Mouse (Mus musculus): ENCODE data around the gene Nop16. TPM values are rescaled to one million over a fixed set of nuclear protein-coding genes. Genes with fewer than 3 reads are reported as not detected.

Nop16 gene
- polyA plus RNA-seq, 1 experiment from 2014 or later = 34.3 TPM

DNA sequence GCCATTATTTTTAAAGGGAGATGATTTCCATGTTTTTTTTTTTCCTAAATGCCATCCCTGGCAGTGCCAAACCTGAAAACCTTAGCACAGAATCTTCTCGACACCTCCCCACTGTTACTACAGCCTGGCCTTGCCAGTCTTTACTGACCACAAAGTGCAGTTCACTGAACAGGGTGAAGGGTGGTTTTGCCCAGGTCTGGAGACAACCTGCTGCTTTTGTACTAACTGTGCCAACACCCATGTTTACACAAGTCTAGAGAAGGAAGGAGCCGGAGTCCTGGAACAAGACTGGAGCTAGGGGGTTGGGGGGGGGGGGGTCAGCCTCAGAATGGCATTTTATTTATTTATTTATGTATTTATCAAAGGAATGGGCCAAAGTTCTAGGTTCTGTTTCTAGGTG lies 8.5 kb downstream of the Nop16 start:
- 86% methylated on average over 2 of the region's 2 CpGs for WGBS (ENCODE audit: missing documents)
- Histone ChIP-seq H3K27ac (no peak overlapping the region), H3K79me2 (ENCODE audit: inconsistent target) (no peaks in the 10 kb centered on the region; the same call in 1 of the 2 replicates), H3K4me3 (ENCODE audit: inconsistent target) (no peak overlapping the region), H3K36me3 (ENCODE audit: inconsistent target) (peaks cover 33% of the 10 kb centered on the region; the same call in 1 of the 2 replicates)

DNA sequence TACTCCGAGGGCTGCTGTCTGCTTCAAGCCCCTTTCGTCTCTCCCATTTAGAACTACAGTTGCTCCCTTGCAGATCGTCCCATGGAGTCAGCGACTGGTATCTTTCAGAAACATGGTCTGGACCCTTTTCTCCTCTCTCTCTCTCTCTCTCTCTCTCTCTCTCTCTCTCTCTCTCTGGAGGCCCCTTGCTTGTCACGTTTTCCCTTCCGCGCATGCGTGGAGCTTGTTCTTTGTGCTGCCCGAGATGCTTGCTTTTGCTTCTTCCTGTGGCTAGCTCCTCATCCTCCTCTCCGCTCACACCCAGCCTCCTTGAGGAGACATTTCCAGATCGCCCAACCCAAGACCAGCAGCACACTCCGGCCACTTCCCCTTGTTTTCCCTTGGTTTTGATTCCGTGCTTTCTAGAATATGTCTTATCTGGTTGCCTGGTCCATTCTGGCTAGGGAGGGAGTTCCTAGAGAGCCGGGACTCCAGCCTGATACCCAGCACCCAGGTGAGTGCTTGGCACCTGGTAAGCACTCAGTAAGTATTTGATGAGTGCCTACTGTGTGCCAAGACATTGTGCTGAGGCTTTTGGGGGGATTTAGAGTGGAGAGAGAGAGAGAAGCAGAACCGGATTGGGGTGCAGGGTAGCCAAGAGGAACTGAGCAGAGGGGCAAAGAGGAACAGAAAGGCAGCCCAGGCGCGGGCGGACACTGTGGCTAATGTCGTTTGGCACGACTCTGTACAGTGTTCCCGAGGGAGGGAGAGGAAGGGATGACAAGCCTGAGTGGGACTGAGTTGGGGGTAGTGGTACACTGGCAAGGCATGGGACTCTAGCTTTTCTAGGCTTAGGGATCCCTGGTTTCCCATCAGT lies 12.0 kb downstream of the Nop16 start:
- H3K27ac ChIP-seq = peak overlapping the region; percentile 74
- H3K36me3 ChIP-seq (ENCODE audit: inconsistent target) = peaks cover 7% of the 10 kb centered on the region; the same call in 1 of the 2 replicates
- H3K79me2 ChIP-seq (ENCODE audit: inconsistent target) = peaks cover 10% of the 10 kb centered on the region; the same call in 1 of the 2 replicates
- H3K4me3 ChIP-seq (ENCODE audit: inconsistent target) = peak overlapping the region; percentile 4; the same call in 1 of the 2 replicates
- 28% methylated on average over 19 of the region's 21 CpGs for WGBS (ENCODE audit: missing documents)

DNA sequence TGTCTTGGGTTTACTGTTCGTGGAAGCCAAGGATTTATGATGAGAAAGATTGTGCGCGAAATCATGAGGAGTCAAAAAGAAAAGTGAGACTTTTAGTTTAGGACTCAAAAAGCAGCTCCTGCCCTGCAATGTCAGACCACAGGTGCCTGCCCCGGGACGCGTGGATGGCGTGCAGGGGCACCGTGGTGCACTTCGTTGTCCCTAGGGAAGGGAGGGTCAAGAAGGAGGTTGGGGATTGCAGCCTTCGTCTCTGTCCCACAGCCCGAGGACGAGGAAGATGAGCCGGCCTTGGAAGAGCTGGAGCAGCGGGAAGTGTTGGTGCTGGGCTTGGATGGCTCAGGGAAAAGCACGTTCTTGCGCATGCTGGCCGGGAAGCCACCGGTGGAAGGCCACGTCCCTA lies 14.4 kb downstream of the Nop16 start:
- peak overlapping the region; percentile 50 for H3K4me3 ChIP-seq (ENCODE audit: inconsistent target)
- WGBS (ENCODE audit: missing documents) = 13% methylated on average over 19 of the region's 19 CpGs
- H3K36me3 ChIP-seq (ENCODE audit: inconsistent target) = 0 out of 2 replicates have a peak, but pooled peaks cover 2% of the 10 kb centered on the region
- H3K27ac ChIP-seq = 0 out of 2 replicates have a peak overlapping the region, but pooled peaks have one; percentile 1
- H3K79me2 ChIP-seq (ENCODE audit: inconsistent target) = peaks cover 10% of the 10 kb centered on the region; the same call in 1 of the 2 replicates

DNA sequence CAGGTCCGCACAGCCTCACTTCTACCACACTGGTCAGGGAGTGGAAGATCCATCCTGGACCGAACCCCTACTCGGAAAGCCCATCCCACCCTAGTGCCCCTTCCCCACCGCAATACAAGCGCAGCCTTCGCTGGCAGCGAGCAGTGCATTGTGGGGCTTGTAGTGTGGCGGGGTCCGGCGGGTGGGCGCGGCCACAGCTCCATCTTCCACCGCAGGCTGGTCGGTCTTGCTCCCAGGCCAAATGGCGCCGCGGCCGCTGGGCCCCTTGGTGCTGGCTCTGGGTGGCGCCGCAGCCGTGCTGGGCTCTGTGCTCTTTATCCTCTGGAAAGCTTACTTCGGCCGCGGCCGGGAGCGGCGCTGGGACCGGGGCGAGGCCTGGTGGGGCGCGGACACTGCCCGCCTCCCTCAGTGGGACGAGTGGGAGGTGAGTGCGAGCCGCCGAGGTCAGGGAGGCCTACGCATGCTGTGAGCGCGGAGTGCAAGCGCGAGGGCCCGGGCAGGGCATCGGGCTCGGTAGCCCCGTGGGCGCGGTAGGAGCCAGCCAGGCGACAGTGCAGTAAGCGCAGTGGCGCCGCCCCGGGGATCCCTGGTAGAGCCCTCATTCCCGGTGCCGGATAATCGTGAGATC lies 14.9 kb downstream of the Nop16 start, which contains the start of gene Arl10:
TSS of gene Arl10 (plus strand) at position 162 of the 628 bp plus-strand sequence.
- peak within 1 kb of the TSS; percentile 50 for H3K4me3 ChIP-seq (ENCODE audit: inconsistent target)
- no peaks in the 10 kb centered on the region for H3K36me3 ChIP-seq (ENCODE audit: inconsistent target)
- peaks cover 10% of the 10 kb centered on the region; the same call in 1 of the 2 replicates for H3K79me2 ChIP-seq (ENCODE audit: inconsistent target)
- H3K27ac ChIP-seq = 0 out of 2 replicates have a peak within 1 kb of the TSS, but pooled peaks have one; percentile 1
- under 1% methylated on average over 55 of the region's 55 CpGs for WGBS (ENCODE audit: missing documents)

DNA sequence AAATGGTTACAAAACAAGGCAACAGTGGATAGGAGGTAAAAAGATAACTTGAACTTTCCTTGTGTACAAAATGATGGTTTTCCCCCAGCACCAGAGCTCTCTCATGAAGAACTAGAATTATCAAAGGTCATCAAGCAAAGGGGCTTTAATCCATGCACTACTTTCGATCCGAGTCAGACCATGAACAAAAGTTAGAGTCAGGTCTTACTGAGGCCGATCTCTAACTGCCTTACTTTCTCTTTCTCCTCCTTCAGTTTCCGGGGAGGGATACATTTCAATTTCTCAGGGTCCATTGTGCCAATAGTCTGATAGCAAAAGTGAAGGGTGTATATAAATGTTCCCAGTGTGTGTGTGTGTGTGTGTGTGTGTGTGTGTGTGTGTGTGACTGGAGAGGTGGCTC lies 17.3 kb downstream of the Nop16 start:
- H3K4me3 ChIP-seq (ENCODE audit: inconsistent target) = no peak overlapping the region
- H3K79me2 ChIP-seq (ENCODE audit: inconsistent target) = peaks cover 10% of the 10 kb centered on the region; the same call in 1 of the 2 replicates
- 90% methylated on average over 4 of the region's 4 CpGs for WGBS (ENCODE audit: missing documents)

DNA sequence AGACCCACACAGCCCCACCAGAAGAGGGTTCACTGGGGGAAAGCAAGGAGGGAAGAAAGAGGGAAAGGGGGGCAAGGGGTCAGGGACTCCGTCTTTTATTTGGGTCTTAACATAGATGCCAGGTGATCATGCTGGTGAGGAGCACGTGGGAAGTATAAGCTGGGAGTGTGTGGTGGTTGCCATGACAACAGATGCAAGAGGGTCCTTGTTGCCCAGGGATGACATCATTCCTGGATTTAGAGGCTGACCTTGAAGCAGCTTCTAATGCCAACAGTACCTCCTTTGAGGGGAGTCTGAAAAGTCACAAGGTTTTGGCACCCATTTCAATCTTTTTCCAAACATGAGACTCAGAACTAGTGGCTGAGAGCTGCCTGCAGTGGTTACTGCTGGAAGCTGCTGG lies 18.3 kb downstream of the Nop16 start:
- H3K79me2 ChIP-seq (ENCODE audit: inconsistent target) = peaks cover 10% of the 10 kb centered on the region; the same call in 1 of the 2 replicates
- no peak overlapping the region for H3K4me3 ChIP-seq (ENCODE audit: inconsistent target)
- 81% methylated on average over 2 of the region's 2 CpGs for WGBS (ENCODE audit: missing documents)
- H3K27ac ChIP-seq = no peak overlapping the region
- no peaks in the 10 kb centered on the region for H3K36me3 ChIP-seq (ENCODE audit: inconsistent target)

More for the DNA sequence above, 17.3 kb downstream of the Nop16 start:
- no peaks in the 10 kb centered on the region for H3K36me3 ChIP-seq (ENCODE audit: inconsistent target)
- no peak overlapping the region for H3K27ac ChIP-seq

DNA sequence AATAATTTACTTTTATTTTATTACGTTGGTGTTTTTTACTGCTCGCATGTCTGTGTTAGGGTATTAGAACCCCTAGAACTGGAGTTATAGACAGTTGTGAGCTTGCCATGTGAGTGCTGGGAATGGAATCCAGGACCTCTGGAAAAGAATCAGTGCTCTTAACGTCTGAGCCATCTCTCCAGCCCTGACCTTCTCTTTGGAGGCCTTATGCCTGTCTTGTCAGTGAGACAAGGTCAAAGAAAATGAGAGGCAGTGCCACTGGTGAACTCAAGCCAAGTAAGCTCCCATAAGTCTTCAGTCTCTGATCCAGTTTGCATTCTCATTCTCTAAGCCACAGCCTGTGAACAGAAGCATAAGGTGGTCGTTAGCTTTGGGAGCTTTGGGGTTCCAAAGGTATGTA lies 19.2 kb downstream of the Nop16 start:
- WGBS (ENCODE audit: missing documents) = 96% methylated on average over 4 of the region's 4 CpGs
- Histone ChIP-seq H3K4me3 (ENCODE audit: inconsistent target) (no peak overlapping the region), H3K79me2 (ENCODE audit: inconsistent target) (peaks cover 4% of the 10 kb centered on the region; the same call in 1 of the 2 replicates), H3K27ac (no peak overlapping the region), H3K36me3 (ENCODE audit: inconsistent target) (no peaks in the 10 kb centered on the region)

DNA sequence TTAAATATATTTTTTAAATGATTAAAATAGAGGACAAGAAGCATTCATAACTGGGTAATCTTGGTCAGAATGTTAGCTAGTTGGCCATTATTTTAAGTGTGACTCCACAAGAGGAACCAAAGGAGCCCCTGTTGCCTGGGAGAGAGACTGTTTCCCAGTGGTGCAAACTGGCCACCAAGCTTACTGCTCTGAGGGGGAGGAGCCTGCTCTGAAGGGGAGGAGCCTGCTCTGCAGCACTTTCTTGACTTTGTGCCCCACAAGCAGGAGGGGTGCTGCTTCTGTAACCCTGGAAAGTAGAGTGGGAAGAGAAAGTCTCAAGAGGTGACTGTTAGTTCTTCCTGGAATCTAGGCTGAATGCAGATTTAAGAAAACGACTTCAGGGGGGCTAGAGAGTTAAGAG lies 20.6 kb downstream of the Nop16 start:
- Histone ChIP-seq H3K36me3 (ENCODE audit: inconsistent target) (no peaks in the 10 kb centered on the region), H3K4me3 (ENCODE audit: inconsistent target) (no peak overlapping the region), H3K79me2 (ENCODE audit: inconsistent target) (peaks cover 6% of the 10 kb centered on the region), H3K27ac (no peak overlapping the region)
- 92% methylated on average over 1 of the region's 1 CpGs for WGBS (ENCODE audit: missing documents)

DNA sequence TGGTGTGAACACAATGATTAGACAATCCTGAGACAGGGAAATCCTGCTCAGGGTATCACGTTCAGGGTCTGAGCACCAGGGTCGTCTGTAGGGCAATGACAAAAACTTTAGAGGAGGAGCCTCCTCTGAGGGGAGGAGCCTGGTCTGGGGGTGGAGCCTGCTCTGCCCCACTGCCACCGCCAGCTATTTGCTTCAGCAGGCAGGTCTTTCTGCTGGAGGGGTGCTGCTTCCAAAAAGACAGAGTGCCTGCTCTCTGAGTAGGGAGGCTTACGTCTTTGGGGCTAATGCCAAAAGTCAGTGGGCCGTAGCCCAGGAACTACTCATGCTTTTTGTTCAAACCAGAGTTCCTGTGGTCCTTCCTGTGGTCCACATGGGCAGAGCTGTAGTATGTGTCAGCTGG lies 21.5 kb downstream of the Nop16 start:
- no peaks in the 10 kb centered on the region for H3K36me3 ChIP-seq (ENCODE audit: inconsistent target)
- peaks cover 15% of the 10 kb centered on the region for H3K79me2 ChIP-seq (ENCODE audit: inconsistent target)
- H3K4me3 ChIP-seq (ENCODE audit: inconsistent target) = no peak overlapping the region
- H3K27ac ChIP-seq = no peak overlapping the region
- WGBS (ENCODE audit: missing documents) = 61% methylated on average over 5 of the region's 5 CpGs

DNA sequence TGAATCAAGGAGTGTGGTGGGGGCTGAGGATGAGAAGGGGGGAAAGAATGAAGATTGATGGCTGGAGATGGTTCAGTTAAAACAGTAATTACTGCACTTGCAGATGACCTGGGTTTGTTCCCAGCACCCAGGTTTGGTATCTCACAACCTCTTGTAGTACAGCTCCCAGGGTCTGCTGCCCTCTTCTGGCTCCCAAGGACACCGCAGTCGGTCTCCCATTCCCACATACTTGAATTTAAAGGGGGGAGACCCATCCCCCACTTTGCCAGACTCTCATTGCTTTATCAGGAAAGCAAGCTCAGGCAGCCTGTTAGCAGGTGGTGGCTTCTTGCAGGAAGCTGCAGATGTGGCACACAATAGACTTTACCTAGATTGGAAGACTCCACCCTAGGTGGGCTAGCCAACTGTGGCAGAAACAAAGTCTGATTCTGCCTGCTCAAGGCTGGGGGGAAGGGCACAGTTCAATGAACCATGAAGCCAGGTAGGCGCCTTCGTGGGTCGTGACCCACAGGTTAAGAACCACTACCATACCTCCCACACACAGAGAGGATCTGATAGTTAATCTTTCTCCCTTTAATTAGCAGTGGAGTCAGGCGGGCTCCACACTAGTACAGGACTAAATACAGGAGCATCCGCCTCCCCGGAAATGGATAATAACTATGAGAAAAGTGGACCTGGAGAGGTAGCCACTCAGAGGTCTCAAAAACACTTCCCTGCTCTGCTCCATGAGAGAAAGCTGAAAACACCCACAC lies 24.1 kb downstream of the Nop16 start:
- Histone ChIP-seq H3K4me3 (ENCODE audit: inconsistent target) (peak overlapping the region; percentile 87), H3K79me2 (ENCODE audit: inconsistent target) (peaks cover 41% of the 10 kb centered on the region), H3K27ac (no peak overlapping the region), H3K36me3 (ENCODE audit: inconsistent target) (peaks cover 18% of the 10 kb centered on the region)
- 69% methylated on average over 8 of the region's 8 CpGs for WGBS (ENCODE audit: missing documents)

DNA sequence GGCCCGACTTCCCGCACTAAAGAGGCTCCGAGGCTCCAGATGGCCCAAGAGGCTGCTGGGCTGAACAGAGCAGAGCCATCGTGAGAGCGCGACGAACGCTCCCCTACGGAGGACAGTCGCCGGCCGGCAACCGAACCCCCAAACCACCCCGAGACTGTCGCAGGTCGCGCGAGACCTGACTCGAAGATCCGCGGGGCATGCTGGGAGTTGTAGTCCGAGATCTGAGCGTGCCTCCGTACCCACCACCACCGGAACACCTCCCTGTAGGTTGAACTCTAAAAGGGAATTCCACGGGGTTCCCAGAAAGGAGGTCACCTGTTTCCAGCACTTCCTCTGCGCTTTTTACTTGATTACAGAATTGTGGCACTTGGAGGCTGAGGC lies 24.7 kb downstream of the Nop16 start, which contains the start of gene 4833439L19Rik:
TSS of gene 4833439L19Rik (minus strand) at position 235 of the 381 bp plus-strand sequence.
- no peak within 1 kb of the TSS for H3K27ac ChIP-seq
- peak within 1 kb of the TSS; percentile 87 for H3K4me3 ChIP-seq (ENCODE audit: inconsistent target)
- peaks cover 23% of the 10 kb centered on the region for H3K36me3 ChIP-seq (ENCODE audit: inconsistent target)
- H3K79me2 ChIP-seq (ENCODE audit: inconsistent target) = peaks cover 43% of the 10 kb centered on the region
- under 1% methylated on average over 15 of the region's 27 CpGs for WGBS (ENCODE audit: missing documents)

DNA sequence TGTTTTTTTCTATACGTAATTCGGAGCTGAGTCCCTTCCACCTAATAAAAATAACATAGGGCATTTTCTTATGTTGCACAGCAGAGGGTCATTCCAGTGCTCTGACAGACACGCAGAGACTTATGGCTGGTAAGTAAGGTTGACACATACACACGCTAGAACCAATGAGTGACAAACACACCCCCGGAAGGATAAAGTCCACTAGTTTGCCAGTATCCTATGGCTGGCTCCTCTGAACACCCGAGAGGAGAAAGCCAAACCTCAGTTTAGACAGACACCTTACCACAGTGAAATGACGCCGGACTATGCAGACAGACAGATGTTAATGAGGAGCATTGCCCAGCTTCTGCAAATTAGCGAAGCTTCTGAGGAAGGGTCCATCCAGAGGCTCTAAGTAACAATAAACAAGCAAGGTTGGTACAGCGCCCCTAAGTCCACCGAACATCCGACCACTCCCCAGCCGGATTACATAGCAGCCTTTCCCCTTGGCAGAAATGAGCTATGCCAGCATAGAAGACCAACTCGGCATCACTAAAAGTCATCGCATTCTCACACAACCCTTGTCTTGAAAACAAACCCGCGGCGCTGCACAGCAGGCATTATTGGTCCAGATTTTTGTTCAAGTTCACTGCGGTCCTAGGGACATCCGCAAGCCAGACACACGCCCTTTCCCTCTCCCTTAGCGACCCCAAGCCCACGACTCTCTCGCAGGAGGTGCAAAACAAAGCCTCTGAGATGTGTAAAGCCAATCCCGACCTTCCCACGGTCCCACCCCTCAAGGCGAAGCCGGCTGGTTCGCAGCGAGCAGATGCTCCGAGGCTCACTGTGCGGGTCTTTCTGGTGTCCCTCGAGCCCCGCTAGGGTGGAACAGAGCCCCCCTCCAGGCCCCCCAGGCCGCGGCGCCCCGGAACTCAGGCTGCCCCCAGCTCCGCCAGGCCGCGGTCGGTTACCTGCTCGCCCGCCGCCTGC lies 25.4 kb downstream of the Nop16 start:
- WGBS (ENCODE audit: missing documents) = 10% methylated on average over 45 of the region's 45 CpGs
- Histone ChIP-seq H3K4me3 (ENCODE audit: inconsistent target) (peak overlapping the region; percentile 87), H3K36me3 (ENCODE audit: inconsistent target) (peaks cover 30% of the 10 kb centered on the region), H3K27ac (no peak overlapping the region), H3K79me2 (ENCODE audit: inconsistent target) (peaks cover 43% of the 10 kb centered on the region)

DNA sequence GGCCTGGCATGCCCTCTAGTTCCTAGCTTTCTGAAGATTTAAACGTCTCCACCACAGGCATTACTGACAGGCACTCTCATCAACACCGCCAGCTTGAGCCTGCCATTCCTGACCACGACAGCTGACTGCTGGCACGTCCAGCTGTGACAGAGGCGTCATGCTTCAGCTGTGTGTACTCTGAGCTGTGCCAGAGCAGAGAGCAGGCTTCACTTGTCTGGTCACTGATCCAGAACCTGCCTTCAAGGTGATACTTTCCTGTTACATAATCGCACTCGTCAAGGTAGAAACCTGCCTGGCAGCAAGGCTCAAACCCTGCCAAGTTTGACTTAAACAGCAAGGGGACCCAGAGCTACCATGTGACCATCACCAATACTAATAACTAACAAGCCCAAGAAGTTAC lies 27.3 kb downstream of the Nop16 start:
- WGBS (ENCODE audit: missing documents) = 88% methylated on average over 7 of the region's 7 CpGs
- Histone ChIP-seq H3K79me2 (ENCODE audit: inconsistent target) (peaks cover 43% of the 10 kb centered on the region), H3K27ac (no peak overlapping the region), H3K36me3 (ENCODE audit: inconsistent target) (peaks cover 41% of the 10 kb centered on the region), H3K4me3 (ENCODE audit: inconsistent target) (no peak overlapping the region)
